Mouse (Mus musculus) kidney, postnatal 36 days (tissue): Measurements from ENCODE around the gene Zc3h12c.

Experiments used
- DNase-seq, 2 experiments: peaks; one replicate each; pipeline ENCODE4 v3.0.0; 2021 to 2022; ENCODE audit warnings: mixed read lengths in 2 of 2

Zc3h12c gene

DNA sequence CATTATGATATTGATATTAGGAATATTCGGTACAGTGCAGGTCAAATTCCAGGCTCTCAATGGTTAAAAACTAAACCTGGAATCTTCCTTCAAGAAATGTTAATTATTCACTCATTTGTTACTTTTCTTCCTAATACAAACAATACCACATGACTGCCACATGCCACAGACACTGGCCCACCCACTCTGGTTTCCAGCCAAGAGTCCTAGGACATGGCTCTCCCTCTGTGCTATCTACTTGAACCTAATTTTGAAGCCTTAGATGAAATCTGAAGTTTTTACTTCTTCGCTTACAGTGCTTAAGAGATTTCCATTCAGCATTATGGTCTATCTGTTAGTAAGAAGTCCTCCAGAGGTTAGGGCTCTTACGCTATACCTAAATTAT lies 2.7 kb downstream of the Zc3h12c start:
- DNase-seq, result peak; percentile 90 to 92

DNA sequence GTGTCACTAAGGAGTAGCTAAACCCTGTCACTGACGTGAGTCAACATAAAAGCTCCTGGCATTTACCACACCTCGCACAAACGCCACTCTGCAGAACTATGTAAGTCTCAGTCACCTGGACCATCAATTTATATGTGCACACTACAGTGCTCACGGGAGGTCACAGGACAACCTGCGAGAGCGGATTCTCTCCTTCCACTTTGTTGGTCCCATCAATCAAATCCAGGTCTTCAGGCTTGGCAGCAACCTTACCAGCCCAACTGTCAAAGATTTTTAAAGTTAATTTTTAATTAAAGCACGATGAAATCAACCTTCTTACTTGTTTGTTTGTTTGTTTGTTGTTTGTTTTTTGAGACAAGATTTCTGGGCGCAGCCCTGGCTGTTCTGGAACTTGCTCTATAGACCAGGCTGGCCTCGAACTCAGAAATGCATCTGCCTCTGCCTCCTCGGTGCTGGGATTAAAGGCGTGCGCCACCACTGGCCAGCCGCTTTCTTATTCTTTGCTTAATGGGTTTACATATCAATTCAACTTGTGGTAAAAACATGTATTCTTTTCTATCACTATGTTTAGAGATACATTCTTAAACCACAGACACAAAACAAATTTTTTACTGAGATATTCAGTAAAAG lies 3.2 kb downstream of the Zc3h12c start:
- peak; percentile 40 to 61 for DNase-seq

DNA sequence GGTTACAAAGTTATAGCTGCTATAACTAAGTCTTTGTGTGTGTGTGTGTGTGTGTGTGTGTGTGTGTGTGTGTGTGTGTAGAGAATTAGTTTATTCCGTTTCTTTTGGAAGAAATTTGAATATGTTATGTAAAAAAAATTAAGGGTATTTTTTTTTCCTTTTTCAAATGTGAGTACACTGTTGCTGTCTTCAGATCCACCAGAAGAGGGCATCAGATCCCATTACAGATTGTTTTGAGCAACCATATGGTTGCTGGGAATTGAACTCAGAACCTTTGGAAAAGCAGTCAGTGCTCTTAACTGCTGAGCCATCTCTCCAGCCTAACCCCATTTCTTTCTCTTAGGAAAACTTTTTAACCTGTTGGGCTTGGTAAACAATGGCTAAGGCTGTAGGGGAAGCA lies 7.9 kb downstream of the Zc3h12c start:
- DNase-seq, result no peak

DNA sequence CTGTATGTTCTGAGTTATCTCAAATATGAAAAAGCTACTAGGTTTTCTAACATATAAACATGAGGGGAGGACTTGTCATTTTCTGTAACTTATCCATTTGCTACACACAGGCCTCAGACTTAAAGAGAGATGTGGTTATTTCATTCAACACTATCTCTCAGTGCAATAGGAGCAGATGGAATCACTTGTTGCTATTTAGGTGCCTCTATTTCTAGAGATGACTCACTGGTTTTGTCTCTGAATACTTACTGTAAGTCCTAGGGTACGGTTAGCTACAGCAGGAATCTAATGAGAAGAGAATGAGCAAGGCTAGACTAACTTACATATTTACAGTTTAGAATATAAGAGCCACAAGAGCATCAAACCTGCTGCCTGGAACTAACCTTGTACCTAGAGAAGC lies 9.8 kb downstream of the Zc3h12c start:
- no peak for DNase-seq

DNA sequence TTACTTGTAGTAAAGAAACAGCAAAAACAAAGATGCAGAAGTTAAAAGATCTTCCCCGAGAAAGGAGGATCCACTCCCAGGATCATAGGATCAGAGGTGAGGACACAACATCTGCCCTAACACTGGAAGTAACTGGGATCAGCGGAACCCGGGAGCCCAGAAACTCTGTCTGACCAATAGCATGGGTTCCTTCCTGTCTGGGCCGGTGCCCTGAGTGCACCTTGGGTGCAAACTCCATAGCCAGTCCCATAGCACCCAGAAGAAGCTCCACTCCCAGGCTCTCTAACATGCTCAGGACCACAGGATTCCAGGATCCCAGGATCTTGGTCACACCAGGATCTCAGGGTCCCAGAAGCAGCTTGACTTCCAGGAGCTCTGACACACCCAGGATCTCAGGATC lies 13.0 kb downstream of the Zc3h12c start:
- DNase-seq, result peak; percentile 37 to 48

DNA sequence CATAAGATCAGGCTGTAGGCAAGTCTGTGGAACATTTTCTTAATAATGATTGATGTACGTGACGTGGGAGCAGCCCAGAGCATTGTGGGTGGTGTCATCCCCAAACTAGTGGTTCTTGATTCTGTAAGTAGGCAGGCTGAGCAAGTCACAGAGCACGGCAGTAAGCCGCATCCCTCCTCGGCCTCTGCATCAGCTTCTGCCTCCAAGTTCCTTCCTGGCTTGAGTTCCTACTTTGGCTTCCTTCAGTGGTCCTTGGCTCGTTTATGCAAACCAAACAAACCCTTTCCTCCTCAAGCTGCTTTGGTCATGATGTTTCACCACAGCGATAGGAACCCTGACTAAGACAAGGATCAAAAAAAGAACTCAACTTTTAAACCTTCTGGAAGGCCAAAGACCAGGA lies 14.1 kb downstream of the Zc3h12c start:
- DNase-seq, result no peak

DNA sequence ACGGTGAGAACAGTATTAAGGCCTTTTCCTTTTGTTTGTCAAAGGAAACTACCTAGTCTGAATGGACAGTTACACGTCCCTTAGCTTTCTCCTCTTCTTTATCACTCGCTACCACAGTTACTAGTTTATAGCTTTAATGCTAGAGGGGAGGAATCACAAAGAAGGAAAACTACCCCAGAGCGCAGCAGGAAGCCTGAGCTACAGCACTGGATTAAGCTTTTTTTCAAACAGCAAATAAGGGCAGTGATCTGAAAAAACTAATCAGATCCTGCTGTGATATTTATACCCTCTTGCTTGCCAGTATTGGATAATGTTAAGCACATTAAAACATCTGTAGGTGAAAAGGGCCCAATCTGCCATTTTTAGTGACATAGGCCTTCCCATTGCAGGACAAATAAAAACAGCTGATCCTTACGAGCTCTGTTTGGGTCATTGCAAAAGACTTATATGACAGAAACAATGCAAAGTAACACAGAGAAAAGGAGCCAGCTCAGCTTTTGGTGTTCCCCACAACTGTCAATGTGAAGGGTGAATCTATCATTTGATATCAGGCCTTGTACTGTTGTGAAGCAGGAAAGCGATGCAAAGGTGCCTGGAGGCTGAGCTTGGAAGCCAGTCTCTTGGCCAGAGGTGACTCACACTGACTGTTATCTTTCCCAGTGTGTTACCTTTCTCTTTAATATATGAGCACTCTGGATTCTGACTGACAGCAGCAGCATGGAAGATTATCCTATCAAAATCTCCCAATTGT lies 16.1 kb downstream of the Zc3h12c start:
- DNase-seq, result no peak

DNA sequence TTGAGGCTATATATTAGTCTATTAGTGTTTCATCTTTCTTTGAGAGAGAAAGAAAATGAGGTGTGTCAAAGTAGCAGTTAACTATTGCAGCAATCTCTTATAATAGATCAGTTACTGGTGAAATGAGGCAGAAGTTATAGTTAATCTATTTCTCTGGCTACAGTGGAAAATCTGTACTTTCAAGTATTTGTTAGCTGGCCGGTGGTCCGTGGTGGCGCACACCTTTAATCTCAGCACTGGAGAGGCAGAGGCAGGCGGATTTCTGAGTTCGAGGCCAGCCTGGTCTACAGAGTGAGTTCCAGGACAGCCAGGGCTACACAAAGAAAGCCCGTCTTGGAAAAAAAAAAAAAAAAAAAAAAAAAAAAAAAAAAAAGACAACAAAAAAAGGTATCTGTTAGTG lies 18.6 kb downstream of the Zc3h12c start:
- DNase-seq, result no peak

DNA sequence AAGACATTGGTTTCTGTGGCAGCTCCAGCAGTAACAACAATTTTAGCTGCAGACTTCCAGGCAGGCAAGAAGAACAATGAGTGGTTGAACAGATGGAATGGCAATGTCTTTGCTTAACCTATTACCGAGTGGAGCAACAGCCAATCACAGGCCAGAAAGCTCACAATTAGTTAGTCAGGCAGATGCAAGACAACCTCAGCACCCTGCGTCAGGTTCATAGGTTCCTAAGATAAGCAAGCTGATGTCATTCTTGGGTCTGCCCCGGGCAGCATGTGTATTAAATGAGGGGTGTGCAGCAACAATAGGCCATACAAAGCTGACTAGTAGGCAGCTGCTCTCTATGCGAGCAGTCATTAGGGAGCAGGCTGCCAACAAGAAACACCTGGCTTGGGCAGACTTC lies 19.1 kb downstream of the Zc3h12c start:
- DNase-seq, result no peak

DNA sequence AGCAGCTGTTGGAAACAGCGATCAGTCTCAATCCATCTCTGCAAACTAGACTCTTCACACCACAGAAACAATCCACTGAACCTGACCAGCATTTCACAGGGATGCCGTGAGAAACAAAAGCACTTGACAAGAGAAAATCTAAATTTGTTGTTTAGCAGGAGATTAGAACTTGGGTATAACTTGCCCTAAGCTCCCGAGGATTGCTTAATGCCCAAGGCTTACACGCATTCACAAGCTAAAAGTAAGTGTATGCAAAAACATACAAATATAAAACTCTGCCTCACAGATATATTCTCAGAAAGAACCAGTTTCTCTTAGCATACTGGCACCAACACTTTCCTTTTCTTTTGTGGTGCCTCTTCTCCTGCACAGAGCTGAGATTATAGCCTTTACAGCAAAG lies 19.5 kb downstream of the Zc3h12c start:
- DNase-seq, result no peak

DNA sequence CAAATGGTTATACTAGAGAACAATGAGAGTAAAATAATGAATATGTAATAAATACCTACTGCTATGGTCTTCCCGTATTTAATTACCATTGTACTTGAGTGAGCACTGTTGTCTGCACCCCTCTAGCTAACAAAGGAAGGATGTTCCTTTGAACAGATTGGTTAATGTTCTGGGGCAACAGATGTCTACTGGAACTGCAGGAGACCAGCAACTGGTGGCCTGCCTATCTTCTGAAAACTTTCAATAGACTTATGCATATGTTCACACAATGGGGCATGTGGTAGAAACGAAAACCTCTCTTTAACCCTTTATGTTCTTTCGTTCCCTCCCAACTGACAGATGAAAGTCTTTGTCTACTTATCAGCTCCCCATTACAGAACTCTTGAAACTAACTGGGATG lies 20.1 kb downstream of the Zc3h12c start:
- no peak for DNase-seq

DNA sequence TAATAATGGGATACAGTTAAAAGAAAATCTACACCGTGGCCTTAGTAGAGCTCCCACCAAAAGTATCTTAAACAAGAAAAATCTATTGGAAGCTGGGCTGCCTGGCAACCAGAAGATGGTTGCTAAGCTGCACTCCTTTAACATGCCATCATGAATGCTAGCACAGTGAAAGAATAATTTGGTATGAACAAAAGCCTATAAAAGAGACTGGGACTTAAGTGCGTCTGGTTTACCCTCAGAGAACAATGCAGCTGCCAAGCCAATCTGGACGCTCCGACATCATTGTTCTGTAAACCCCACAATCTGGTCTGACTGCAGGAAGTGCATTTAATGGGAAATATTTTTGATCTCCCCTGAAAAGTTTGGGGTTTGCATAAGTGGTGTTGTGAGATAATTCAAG lies 22.1 kb downstream of the Zc3h12c start:
- no peak for DNase-seq

DNA sequence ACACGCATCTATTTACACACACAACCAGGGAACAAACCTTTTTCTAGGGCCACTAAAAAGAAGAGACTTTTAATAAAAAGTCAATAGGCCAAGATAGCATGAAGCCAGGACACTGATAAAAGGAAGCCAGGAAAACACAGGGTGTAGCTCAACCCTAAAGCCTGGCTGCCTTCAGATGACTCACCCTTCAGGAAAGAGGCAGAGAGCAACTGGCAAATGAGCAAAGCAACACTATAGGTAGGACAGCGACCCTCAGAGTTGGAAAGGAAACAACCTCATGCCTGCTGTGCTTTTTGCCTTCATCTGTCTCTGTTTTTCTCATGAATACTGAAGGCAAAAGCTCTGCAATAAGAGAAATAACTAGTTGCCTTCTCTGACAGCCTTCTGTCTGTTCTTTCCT lies 35.6 kb downstream of the Zc3h12c start:
- DNase-seq, result no peak

DNA sequence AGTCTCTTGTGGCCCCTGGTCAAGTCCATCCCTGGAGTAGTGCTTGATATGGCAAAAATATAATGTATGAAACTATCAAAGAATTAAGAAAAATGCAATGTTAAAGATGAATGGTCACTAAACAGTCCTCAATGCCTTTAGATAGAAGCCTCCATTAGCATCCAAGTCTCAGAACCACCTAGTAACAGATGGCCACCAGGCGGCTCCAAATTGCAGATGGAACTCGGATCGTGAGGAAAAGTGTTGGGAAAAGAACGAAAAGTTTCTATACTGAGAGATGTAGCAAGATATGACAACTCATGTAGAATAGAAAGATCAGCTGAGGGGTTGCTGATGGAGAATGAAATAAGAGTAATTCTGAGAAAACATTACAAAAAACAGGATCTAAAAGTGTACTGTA lies 38.0 kb downstream of the Zc3h12c start:
- DNase-seq, result peak; percentile 23 to 60

DNA sequence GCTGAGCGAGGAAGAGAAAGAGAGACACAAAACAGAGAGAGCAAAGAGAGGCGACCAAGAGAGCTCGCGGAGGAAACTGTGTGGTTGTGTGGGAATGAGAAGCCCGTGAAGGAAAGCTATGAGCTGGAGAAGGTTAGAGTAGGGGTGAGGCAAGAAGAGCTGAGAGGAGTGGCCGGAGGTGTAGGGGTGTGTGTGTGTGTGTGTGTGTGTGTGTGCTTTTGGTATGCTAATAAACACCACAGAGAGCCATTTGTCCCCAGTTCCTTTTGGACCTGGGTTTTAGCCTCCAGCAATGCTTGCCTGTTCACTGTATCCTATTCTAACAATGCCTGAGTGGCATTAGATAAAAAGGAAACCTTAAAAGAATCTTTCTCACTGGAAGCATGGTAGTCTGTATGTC lies 43.1 kb downstream of the Zc3h12c start:
- no peak for DNase-seq

DNA sequence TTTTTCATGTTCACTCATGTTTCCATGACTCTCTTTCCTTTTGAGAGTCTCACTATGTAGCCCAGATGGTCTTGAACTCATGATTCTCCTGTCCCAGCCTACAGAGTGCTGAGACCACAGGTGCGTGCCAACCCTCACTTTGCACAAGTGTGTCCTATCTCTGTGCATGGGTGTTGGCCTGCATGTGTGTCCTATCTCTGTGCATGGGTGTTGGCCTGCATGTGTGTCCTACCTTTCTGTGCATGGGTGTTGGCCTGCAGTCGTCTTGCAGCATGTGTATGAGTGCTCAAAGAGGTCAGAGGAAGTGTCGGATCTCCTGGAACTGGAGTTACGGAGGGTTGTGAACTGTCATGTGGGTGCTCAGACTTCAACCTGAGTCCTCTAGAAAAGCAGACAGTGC lies 49.2 kb downstream of the Zc3h12c start:
- DNase-seq, result no peak

DNA sequence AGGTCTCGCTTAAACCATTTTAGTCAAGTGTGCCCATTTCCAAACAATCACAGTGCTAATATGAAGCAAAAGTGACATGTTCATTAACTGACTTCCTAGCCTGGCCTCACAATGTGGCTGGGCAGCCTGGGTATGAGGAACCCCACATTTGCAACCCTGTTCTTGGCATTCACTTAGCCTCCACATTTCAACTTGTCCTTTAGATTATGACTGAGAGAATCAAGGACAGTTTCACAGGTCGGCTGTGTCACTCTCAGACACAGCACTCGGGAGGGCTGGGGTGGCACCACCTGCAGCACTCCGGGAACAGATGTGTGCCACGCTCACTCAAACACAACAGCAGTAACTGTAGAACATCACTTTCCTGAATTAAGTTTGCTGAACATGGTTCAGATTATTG lies 55.3 kb downstream of the Zc3h12c start:
- DNase-seq, result no peak

DNA sequence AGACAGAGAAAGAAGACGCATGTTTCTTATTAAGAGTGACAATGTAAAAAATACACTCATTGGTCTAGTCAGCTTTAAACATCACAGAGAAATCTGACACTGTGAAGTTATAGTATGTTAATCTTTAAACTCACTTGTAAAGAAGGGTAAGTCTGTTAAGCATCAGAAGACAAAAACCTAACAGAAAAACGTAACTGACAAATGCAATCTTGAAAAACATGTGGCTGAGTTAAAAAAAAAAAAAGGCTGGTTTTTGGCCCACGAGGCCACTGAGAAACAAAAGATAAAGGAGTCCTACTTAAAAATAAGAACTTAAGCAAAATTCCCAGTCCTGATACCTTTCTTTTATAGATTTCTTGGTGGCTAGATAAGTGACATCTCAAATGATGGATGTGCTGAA lies 57.6 kb downstream of the Zc3h12c start:
- DNase-seq, result no peak

DNA sequence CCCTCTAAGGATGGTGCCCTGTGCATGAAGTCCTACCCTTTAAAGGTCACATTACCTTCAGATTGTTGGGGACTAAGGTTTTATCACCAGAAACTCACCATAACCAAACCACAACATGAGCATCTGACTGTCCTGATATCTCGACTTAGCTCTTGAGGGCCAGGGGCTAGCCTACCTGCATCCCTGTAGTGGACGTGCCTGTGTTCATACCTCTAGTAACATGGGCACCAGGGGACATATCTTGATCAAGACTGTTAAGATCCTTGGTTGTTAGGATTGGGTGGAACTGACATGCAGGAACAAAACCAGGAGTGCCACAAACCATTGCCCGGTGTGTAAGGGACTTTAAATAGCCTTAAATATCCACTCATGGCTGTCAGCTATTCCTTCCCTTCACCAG lies 61.2 kb downstream of the Zc3h12c start:
- DNase-seq, result no peak

DNA sequence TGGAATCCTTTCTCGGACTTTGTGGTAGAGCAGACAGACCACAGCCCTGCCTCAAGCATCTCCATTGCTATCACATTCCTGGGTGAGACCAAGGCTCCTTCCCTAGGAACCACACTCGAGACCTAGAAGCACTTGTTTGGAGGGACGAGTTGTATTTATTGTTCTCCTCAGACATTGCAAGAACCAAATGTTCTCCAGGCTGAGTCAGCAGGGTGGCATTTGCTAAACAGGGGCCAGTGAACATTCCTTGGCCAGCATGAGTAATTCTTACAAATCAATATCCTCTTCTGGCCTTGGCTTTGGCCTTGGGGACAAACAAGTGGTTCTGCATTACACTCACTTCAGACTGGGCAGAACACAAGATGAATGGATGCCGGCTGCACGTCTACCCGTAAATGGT lies 62.9 kb downstream of the Zc3h12c start:
- no peak for DNase-seq

DNA sequence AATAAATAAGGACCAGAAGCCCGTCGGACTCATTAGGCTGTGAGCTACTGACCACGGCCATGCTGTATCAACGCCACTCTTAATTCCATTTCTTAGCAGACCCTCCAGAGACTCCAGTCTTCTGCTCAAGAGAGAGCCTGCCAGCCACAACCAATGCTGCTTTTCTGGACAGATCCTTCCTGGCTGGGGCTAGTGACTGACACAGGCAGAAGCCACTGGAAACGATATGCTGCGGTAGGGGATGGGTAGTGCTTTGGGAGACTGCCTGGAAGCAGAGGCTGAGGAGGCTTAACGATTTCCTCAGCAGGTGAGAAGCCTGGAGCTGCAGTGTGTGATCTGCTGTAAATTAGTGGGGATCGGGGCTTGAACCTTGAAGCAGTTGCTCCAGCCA lies 64.2 kb downstream of the Zc3h12c start:
- no peak for DNase-seq

DNA sequence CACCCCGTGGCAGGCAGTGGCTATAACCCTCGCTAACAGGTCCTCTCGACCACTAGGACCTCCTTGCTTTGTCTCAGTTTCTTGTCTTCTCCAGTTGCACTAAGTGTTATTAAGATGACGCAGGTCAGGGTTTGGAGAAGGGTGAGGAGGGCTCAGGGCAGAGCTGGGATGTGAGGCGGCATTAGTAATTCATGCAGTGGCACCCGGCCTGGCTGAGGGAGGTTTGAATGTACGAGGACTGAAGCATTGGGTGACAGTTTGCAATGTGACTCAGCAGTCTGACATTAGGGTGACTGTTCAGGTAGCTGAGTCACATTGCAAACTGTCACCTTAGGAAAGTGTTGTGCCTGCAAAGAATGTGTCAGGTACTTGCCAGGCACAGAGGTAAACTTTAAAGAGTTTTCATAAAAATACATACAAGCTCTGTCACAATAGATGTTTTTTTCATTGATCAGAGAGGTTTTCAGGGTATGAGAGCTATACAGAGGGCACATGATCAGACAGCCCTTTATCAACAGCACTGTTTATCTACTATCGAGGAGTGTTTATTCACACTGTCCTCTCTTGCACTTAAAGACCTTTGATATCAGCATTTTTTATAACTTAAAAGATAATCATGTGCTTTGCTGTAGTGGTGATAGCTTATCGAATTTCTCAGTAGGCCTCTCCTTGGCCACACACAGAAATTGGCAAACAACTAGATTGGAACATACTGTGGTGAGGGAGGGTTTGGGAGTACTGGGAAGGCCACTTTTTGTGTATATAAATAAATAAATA lies 64.7 kb downstream of the Zc3h12c start:
- no peak for DNase-seq

DNA sequence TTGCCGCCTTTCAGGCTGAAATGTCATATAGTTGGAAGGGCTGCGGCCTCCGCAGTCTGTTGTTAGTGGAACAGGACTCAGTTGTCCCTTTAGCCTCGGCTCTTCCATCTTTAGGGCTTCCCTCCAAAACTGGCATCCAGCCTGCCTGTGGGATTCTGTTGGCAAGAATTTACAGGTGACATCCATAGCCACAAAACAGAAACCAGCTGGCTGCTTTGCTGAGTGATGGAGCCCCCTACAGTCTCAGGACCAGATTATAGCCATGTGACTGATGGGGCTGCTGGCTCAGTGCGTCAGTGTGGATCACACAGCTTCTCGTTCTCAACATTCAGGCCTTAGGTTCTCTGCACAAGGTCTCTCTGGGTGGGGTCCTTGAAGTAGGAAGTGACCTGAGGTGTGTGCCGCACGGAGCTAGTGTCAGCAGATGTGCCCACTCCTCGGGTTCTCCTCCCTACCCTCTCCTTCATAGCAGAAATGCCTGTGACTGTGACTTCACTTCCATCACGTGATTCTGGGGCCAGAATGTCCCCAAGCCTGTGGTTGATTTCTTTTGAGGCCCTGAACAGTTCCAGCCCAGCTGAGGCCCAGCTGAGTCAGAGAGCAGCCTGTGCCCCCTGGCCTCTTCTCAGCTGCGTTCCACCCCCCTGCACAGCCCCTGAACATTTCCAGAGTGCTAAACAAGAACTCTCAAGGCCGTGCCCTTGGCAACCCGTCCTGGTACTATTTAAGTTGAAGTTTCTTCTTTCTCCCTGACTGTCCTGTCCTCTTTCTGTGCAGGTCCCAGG lies 66.1 kb downstream of the Zc3h12c start:
- no peak for DNase-seq
